Mouse (Mus musculus): ENCODE data around the gene Ankdd1a. TPM values are rescaled to one million over a fixed set of nuclear protein-coding genes. Genes with fewer than 3 reads are reported as not detected.

Gene Ankdd1a
- total RNA-seq (2021): under 1 TPM in 1 of 2 experiments, not detected in 1; 0.22 TPM

DNA sequence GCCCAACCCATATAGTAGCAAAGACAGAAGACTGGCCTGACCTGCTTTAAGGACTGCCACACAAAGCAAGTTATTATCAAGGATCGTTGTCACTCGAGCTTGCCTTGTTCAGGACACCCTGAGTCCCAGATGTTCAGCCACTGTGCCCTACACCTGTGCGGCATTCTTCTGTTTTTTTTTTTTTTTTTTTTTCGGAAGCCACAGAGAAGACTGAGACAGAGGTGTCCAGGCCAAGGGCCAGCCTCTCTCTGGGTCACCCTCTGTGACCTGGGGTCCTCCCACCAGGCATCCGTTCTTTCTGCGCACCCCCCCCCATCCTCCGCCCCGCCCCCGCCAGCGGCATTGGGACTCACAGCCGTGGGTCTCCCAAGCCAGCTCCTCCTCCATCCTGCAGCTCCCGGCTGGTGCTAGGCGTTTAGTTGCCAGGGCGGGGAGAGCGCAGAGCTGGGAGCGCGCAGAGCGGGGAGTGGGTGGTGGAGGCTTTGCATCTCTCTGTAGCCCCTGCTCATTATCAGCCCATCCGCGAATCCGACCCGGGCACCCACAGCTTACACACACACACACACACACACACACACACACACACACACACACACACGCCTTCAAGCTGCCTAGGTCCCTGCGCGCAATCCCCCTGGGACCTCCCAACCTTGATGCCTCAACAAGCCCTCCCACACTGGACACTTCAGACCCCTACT lies at the start of gene Ankdd1a:
Gene Ankdd1a, minus strand, starts transcription at position 387 of the 698 bp plus-strand sequence.
- DNase-seq: no peak

DNA sequence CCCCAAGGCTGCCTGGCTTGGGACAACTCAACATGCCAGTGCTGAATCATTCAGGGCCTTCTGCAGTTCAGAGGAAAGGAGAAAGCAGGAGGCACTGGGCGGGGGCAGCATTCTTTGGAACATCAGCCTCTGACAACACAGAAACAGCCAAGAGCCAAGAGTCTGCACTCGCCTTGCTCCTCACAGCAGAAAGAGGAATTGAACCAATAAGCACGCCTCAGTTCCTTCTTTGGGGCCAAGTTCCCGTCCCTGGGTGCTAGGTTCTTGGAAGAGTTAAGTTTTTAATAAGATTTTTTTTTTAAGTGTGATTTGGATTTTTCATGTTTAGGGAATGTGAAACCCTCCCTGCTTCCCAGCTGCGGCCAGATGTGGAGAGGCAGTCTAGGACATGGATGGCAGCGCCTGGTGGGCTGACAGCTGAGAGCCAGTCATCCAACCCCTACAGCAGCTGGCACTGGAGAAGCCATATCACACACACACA lies 49.5 kb upstream of the Ankdd1a start:
- DNase-seq: peak; percentile 70 to 77
- intact Hi-C loops (cut with DNase I): no loop called here

More for the DNA sequence above, at the start of gene Ankdd1a:
- intact Hi-C loops (cut with DNase I): no loop called here

DNA sequence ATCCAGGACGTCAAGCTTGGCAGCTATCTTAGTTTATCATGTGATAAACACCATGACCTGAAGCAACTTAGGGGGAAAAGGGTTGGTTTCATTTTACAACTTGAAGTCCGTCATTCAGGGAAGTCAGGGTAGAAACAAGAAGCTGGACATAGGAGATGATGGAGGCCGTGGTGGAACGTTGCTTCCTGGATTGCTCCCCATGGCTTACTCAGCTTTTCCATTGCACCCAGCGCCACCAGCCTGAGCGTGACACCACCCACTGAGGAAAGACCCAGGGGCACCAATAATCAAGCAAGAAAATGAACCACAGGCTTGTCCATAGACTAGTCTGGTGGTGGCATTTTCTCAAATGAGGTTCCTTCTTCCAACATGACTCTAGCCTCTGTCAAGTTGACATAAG lies 48.8 kb upstream of the Ankdd1a start:
- no peak for DNase-seq
- intact Hi-C loops (cut with DNase I): no loop called here

DNA sequence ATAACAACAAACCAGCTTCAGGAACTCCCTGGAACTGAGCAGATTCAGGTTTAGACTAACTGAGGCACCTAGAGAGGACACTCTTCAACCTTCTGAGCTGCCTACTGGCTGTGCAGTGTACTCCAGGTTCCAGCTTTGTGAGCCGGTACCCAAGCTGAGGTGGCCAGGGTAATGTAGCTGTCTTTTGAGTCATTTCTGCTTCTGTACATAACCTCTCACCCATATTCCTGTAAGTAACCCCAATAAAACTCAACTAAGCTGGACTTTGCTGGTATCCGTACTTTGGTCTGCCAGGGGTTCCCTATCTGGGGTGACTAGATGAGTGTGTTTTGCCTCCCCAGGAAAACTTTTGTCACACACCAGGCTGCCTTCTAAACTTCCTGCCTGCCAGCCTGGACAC lies 44.7 kb upstream of the Ankdd1a start:
- DNase-seq: no peak
- intact Hi-C loops (cut with DNase I): no loop called here

DNA sequence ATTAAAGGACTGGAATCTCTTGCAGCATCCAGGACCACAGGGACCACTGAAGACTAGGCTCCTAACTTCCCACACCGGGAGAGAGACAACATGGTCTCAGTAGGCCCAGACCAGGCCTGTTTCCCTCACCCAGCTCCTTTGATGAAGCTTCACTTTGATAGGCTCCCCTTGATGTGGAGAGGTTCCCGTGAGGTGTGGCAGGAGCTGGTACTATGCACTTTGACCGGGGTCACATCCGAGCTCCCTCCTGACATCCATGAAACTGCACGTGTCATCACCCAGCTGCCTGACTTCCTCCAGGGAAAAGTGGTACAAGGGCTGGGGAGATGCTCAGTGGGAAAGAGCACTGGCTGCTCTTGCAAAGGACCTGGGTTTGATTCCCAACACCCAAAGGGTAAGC lies 43.1 kb upstream of the Ankdd1a start:
- intact Hi-C loops (cut with DNase I): loop anchor here (2.0 kb wide), 1 partner anchor 16 kb away; no protein-coding TSS in a partner anchor
- DNase-seq: no peak

DNA sequence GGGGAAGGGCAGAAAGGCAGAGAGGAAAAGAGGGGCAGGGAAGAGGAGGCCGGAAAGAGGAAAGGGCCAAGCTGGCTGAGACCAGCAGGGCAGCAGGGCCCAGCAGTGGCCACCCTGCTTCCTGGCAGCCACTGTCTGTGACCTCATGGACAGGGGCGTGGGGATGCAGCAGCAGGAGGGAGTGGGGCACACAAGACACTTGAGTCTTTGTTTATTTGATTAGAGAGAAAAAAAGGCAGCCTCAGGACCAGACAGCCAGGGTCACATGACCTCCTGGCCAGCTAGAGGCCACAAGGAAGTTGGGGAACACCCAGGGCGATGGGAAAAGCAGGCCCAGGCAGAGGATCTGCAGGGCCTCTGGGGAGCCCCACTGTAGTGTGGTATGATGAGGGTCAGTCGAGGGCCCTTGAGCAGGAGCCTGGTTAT lies 42.1 kb upstream of the Ankdd1a start:
- DNase-seq: peak; percentile 76 to 80
- intact Hi-C loops (cut with DNase I): loop anchor here (2.0 kb wide), 1 partner anchor 17 kb away; no protein-coding TSS in a partner anchor

DNA sequence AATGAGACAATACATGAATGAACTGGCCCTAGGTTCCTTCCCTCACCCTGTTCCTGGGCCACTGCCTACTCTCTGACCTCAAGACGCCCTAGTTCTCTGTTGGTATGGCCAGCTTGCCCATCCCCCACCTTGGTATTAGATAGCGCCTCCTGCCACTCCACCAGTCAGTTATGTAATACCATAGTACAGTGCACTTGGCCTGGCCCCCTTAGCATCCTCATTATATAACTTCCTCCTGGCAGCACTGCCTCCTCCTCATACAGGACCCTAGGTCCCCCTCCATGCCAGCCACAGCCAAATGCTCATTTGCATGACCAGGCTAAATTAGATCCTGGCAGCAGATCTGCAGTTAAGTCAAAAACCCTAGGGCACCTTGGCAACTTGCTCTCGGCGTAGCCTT lies 41.0 kb upstream of the Ankdd1a start:
- intact Hi-C loops (cut with DNase I): no loop called here
- DNase-seq: peak; percentile 57 to 62

DNA sequence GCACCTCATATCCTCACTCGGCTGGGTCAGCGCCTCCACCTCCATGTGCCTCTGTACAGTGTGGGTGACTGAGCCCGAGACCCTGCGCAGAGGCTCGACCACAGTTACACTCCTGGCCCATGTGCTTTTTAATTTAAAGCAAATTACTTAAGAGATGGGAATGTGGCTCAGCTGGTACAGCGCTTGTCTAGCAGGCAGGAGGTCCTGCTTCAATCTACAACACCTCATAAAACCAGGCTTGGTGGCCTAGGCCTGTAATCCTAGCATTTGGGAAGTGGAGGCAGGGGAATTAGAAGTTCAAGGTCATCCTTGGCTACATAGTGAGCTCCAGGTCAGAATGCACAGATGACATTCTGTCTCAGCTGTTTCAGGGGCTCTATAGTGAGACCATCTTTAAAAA lies 38.8 kb upstream of the Ankdd1a start:
- intact Hi-C loops (cut with DNase I): no loop called here
- no peak for DNase-seq

DNA sequence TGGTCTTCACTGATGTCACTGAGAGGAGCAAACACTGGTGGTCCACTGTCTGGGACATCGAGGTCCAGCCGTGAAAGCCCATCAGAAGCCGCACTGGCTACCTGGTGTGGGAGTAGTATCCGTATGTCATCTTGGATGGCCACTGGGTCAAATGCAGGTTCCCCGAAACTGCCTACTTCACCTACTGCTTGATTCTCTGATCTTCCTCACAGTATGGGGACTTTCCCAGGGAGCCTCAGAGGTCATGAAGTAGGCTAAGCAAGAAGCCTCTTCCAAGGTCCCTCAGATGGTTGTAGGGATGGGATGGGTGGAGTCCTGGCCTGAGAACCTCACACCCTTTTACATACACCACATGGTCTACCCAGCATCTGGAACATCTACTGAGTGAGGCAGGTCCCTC lies 37.0 kb upstream of the Ankdd1a start:
- intact Hi-C loops (cut with DNase I): no loop called here
- no peak for DNase-seq

DNA sequence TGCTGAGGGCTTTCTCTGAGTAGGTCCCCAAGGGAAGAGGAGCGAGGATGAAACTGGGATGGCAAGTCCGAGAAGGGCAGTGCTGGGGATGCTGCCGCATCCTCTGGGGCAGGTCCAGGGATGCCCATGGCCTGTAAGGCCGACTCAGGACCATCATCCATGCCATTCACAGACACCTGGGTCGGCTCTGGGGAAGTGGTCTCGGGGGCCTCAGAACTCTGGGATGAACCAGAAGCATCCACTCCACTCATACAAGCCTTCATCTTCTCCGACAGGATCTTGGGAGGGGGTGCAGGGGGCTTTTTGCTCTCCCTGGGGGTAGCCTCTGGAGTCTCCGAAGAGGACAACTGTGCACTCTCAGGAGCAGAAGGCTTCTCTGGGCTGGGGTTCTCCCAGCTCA lies 36.4 kb upstream of the Ankdd1a start:
- intact Hi-C loops (cut with DNase I): no loop called here
- DNase-seq: no peak

DNA sequence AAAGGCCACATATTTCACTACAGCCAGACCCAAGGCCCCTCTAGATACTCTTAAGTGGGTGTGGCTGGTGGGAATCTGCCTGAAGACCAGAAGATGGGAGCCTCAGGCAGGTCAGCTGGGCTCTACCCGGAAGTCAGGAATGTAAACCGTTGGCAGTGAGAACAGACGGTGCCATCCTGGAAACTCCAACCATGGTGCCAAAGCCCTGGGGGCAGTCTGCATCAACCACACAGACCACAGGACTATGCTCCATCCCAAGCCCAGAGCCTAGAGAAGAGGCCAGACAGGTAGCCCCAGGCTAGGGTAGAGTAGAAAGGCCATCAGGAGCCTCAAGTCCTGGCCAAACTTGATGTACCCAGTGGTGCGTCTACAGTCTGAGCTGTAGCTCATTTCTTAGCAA lies 35.6 kb upstream of the Ankdd1a start:
- no peak for DNase-seq
- intact Hi-C loops (cut with DNase I): no loop called here

DNA sequence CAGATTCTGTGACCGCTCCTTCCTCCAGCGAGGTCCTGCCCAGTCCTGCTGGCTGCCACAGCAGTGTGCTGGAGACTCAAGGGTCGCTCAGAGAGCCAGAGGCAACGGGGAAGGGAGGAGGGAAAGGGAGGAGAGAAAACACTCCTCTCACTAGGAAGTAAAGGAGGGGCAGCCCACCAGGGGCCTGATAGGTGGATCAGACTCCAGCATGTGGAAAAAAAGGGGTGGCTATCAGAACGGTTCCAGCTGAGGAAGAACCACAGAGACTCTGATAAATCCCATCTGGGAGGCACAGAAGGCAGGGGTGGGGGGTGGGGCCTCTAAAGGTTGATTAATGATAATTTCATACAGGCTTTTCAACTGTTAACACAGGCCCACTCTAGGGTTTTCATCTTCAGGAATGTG lies 35.0 kb upstream of the Ankdd1a start:
- intact Hi-C loops (cut with DNase I): no loop called here
- DNase-seq: no peak

DNA sequence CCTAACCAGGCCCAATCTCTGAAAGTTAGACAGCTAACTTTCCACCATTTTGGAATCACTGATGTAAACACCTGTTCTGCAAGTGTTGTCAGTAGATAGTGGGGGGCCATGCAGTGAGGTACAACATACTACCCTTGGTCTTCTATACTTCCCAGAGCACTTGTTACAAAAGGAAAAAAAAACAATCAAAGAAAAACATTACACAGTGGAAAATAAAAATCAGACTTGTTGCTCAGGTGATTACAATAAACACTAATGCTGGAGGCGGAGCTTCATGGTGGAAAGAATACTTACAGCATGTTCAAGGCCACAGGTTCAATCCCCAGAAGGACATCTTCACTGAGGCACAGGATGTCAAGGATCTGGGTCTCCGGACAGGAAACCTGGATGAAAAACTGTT lies 32.7 kb upstream of the Ankdd1a start:
- intact Hi-C loops (cut with DNase I): loop anchor here (2.0 kb wide), 1 partner anchor 26 kb away; no protein-coding TSS in a partner anchor

DNA sequence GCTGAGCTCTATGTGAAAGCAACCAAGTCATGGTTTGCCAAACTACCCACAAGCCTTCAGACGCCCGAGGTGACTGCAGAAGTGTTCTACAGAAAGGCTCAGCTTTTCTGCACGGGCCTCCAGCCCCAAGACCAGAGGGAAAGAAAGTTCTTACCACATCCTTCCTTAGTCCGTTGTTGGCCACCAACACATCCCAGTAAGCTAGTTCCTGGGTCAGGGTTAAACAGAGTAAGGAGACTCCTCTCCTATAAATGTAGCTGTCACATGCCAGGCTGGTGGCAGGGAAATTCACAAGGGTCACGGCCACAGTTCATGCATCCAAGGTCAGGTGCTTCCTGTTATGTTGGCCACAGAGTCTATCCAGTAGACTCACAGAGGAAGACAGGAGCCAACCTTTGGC lies 32.1 kb upstream of the Ankdd1a start:
- peak in 1 of 2 experiments; percentile 46 for DNase-seq
- intact Hi-C loops (cut with DNase I): loop anchor here (2.0 kb wide), 1 partner anchor 27 kb away; no protein-coding TSS in a partner anchor

More for the DNA sequence above, 32.7 kb upstream of the Ankdd1a start:
- DNase-seq: no peak

DNA sequence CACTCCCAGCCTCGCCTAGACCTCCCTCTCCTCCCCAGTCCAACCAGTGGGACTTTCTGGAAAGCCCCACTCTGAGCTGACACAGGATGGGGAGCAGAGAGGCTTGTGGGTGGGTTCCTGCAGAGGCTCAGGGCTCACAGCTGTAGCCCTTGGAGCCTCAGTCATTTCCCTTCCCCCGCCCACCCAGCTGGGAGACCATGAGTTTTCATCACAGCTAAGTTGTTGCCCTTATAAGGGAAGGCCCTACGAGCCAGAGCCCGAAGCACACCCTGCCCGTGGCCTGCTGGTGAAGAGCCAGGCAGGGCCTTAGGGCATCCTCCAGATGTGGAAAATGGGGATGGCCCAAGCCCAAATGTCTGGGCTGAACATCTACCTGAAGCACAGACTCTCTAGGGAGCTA lies 31.0 kb upstream of the Ankdd1a start:
- DNase-seq: peak; percentile 89 to 92
- intact Hi-C loops (cut with DNase I): no loop called here

DNA sequence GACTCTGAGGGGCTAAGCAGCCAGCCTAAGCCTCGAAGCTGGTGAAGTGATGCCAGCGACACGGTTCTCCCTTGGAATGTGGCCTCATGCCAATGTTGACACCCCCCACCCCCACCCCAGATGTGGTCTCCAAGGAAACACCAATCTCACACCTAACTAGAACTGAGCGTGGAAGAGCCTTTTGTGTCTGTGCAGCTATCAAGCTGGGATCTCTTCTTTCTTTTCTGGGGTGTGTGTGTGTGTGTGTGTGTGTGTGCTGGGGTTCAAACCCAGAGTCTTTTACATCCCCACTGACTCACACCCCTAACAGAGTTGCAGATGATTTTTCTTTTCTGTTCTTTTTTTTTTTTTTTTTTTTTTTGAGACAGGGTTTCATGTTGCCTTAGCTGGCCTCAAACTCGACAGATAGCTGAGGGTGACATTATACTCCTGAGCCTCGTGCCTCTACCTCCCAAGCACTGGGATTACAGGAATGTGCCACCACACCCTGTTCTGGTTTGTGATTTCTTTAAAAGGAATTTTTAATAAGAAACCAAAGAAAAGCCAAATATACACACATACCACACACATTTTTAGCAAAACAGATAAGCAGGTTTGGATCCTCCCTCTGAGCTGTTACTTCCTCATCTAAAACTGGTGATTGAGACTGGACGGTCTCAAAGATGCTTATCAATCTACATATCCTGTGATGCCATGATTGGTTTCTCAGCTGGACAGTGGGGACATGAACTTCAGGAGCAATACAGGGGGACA lies 30.3 kb upstream of the Ankdd1a start:
- intact Hi-C loops (cut with DNase I): no loop called here

DNA sequence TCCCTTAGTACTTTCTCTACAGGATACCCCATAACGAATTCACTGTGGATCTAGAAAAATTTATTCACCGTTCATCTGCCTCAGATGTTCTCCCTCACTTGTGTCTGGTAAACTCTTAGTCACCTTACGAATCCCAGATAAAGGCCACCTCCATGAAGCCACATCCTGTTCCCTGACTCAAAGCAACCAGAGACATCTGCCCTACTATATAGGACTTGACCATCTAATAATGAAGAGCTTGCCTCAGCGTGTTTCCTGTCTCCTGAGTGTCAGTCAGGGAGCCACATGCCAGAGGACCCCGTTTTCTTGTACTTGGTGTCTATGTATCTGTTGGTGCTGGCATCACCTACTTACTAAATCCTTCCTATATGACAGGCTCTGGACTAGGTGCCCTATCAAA lies 29.6 kb upstream of the Ankdd1a start:
- intact Hi-C loops (cut with DNase I): no loop called here
- DNase-seq: no peak

More for the DNA sequence above, 30.3 kb upstream of the Ankdd1a start:
- no peak for DNase-seq

DNA sequence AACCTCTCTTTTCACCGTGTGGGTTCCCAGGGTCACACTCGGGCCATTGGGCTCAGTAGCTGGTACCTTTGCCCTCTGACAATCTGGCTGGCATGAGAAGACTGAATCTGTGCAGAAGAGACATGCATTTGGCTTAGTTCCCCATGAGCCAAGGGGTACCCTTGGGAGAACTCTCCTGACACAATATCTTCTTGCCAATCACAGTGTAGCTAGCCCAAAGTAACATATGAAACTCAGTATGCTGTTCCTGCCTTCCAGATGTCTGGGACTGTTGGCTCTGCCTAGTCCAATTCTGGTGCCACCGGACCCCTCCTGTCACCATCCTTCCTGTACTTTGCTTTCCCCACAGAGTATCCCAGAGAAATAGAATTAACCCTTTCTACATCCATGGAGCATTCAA lies 29.1 kb upstream of the Ankdd1a start:
- no peak for DNase-seq
- intact Hi-C loops (cut with DNase I): no loop called here

DNA sequence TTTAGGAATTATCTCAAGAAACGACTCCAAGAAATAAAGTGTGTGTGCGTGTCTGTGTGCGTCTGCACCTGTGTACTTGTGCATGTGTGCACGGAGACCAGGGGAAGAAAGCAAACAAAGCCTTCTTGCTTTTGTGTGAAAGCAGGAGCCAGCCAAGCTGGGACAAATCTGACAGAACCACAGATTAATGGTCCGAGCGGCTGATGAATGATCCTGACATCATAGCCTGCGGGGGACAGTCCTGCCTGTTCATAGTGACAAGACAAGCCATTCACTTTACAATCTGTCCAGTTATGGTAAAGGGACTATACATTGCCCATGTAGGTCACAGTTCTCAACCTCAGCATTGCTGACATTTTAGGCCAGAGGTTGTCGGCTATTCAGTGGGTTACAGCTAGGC lies 28.3 kb upstream of the Ankdd1a start:
- intact Hi-C loops (cut with DNase I): no loop called here
- DNase-seq: no peak

DNA sequence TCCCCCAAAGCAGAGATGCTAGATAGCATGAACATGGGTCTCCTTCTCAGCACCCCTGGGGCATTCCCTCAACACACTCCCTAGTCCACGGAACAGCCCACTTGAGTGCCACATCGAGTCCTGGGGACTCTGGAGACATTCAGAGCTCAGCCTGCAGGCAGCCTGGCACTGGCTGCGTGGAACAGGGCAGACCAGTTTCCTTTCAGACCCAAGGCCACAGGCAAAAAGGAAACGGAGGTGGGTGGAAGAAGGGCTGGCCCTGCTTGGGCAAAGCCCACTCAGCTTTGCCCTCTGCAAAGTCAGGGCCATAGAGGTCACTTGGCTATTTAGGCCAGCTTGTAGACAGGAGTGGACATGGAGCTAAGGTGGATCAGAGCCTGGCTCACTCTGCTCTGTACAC lies 27.9 kb upstream of the Ankdd1a start:
- no peak for DNase-seq
- intact Hi-C loops (cut with DNase I): no loop called here

DNA sequence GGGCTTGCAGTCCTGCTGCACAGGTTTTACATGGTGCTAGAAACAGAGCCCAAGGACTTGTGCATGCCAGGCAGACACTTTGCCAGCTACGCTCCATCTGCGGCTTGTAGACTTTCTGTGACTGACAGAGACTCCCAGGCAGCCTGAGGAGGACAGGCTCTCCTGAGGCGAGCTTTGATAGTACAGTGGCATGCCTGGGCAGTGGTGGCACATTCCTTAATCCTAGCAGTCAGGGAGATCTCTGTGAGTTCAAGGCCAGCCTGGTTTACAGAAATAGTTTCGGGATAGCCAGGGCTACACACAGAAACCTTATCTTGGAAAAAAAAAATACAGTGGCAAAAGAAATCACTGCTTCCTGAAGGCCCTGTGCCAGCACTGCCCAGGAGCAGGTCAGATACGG lies 27.1 kb upstream of the Ankdd1a start:
- intact Hi-C loops (cut with DNase I): no loop called here
- no peak for DNase-seq

DNA sequence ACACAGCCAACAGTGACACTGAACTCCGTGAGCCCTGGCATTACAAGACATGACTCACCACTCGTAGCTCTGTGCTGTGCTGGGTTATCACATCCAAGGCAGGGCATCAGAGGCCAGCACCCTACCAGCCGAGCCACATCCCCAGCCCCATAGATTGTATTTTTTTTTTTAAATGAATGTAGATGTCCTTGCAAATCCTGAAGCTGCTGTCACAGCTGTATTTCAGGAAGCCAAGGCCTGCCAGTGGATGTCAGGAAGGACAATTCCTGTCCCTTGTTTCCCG lies 26.4 kb upstream of the Ankdd1a start:
- DNase-seq: peak in 1 of 2 experiments; percentile 44
- intact Hi-C loops (cut with DNase I): no loop called here

All from heart, postnatal 10 days (tissue).